ENCODE assay signal across 10 mouse cellular contexts in the genomic region with DNA sequence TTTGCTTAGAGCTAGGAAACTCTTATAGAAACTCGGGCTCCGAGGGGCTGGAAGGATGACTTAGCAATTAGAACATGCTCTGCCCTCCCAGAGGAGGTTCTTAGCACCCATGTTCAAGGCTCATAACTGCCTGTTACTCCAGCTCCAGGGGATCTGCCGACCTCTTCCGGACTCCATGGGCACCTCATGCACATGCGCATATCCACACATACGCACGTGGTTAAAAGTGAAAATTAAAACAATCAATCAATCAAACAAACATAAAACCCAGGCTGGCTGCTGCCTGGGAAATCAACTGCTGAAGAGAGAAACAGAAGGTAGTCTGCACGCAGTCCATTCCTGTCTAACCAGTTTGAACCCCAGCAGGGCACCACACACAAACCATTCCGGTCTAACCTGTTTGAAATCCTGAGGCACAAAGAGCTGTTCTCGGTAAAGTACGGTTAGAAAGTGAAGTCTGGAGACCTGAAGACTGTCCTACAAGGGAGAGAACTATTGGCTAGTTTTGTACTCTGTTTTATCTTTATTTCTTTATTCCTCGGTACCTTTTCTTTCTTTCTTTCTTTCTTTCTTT. TPM values are rescaled to one million over a fixed set of nuclear protein-coding genes. Genes with fewer than 3 reads are reported as not detected.
DNase-seq lines count a peak whose midpoint lies in the region; ATAC-seq and TF ChIP-seq lines count a peak whose summit lies in the region.
"Had no signal": no experiment of that assay in that cellular context is flagged by ENCODE, and none has a peak within 500 bp of the region (broad histone marks: within the 10 kb centered on the region; RNA-seq: fewer than 3 reads in every experiment).

No protein-coding gene starts in this region.

- WGBS in embryonic facial prominence, embryonic 12.5 days, result 51% methylated on average over 12 of the region's 12 CpGs
- WGBS in kidney, embryonic 16.5 days, result 56% methylated on average over 12 of the region's 12 CpGs
- 46% methylated on average over 12 of the region's 12 CpGs for WGBS in lung, embryonic 14.5 days
- 76% methylated on average over 12 of the region's 12 CpGs for WGBS in midbrain, embryonic 13.5 days

- H3K36me3 ChIP-seq in E14TG2a.4 (ENCODE audit: insufficient read depth, low read length), result no peaks in the 10 kb centered on the region
- H3K36me3 ChIP-seq in embryonic facial prominence, embryonic 12.5 days, result no peaks in the 10 kb centered on the region
- H3K36me3 ChIP-seq in kidney, embryonic 16.5 days (ENCODE audit: insufficient read depth, low read length), result no peaks in the 10 kb centered on the region
- no peaks in the 10 kb centered on the region for H3K36me3 ChIP-seq in lung, embryonic 14.5 days (ENCODE audit: insufficient read depth)
- H3K36me3 ChIP-seq in midbrain, embryonic 13.5 days, result no peaks in the 10 kb centered on the region
- H3K36me3 ChIP-seq: heart, embryonic 13.5 days had no signal

- ATAC-seq in embryonic facial prominence, embryonic 12.5 days (ENCODE audit: insufficient number of reproducible peaks, insufficient read depth, low FRiP score, low TSS enrichment), result 0 out of 2 replicates have a peak, but pooled peaks have one; percentile 47
- ATAC-seq in kidney, embryonic 16.5 days (ENCODE audit: low FRiP score, low TSS enrichment), result peak; percentile 82
- peak; percentile 94 for ATAC-seq in lung, embryonic 14.5 days (ENCODE audit: insufficient read depth)
- ATAC-seq in midbrain, embryonic 13.5 days, result no peak
- no peak for ATAC-seq in erythroblast, adult 5-6 weeks (replicated peaks; ENCODE audit: low FRiP score, poor library complexity, severe bottlenecking)

- DNase-seq in lung, embryonic 14.5 days, result peak; percentile 86
- DNase-seq in heart, postnatal 14 days, result no peak
- no peak for DNase-seq in cerebellum, postnatal 10 days

- TF ChIP-seq CTCF in E14TG2a.4 (conservative IDR thresholded peaks at IDR 0.05; ENCODE audit: low read length), result no peak
- TF ChIP-seq CTCF in lung, embryonic 14.5 days (IDR thresholded peaks at IDR 0.05; ENCODE audit: low read depth), result no peak

- H3K27ac ChIP-seq in embryonic facial prominence, embryonic 12.5 days, result no peak overlapping the region
- H3K27ac ChIP-seq in kidney, embryonic 16.5 days (ENCODE audit: low read length), result peak overlapping the region; percentile 76
- H3K27ac ChIP-seq in lung, embryonic 14.5 days (ENCODE audit: low read depth), result peak overlapping the region; percentile 81
- no peak overlapping the region for H3K27ac ChIP-seq in midbrain, embryonic 13.5 days
- H3K27ac ChIP-seq: heart, embryonic 13.5 days; layer of hippocampus, adult 2 months had no signal

- H3K9ac ChIP-seq in embryonic facial prominence, embryonic 12.5 days, result no peak overlapping the region
- H3K9ac ChIP-seq in kidney, embryonic 16.5 days (replicated peaks; ENCODE audit: low read length), result no peak overlapping the region
- no peak overlapping the region for H3K9ac ChIP-seq in lung, embryonic 14.5 days
- no peak overlapping the region for H3K9ac ChIP-seq in midbrain, embryonic 13.5 days (replicated peaks)
- H3K9ac ChIP-seq: heart, embryonic 13.5 days had no signal

- H3K27me3 ChIP-seq in E14TG2a.4 (ENCODE audit: insufficient read depth, low read length), result no peaks in the 10 kb centered on the region
- H3K27me3 ChIP-seq in embryonic facial prominence, embryonic 12.5 days, result no peaks in the 10 kb centered on the region
- no peaks in the 10 kb centered on the region for H3K27me3 ChIP-seq in kidney, embryonic 16.5 days (ENCODE audit: insufficient read depth, low read length)
- H3K27me3 ChIP-seq in lung, embryonic 14.5 days (ENCODE audit: insufficient read depth, low read length), result no peaks in the 10 kb centered on the region
- no peaks in the 10 kb centered on the region for H3K27me3 ChIP-seq in midbrain, embryonic 13.5 days
- H3K27me3 ChIP-seq: heart, embryonic 13.5 days had no signal

- intact Hi-C loops in heart, postnatal 14 days (cut with DNase I), result no loop called here

- no peak overlapping the region for H3K4me2 ChIP-seq in embryonic facial prominence, embryonic 12.5 days (replicated peaks)
- no peak overlapping the region; the same call in 1 of the 2 replicates for H3K4me2 ChIP-seq in kidney, embryonic 16.5 days (replicated peaks; ENCODE audit: low read depth, low read length)
- H3K4me2 ChIP-seq in lung, embryonic 14.5 days, result peak overlapping the region; percentile 29
- H3K4me2 ChIP-seq in midbrain, embryonic 13.5 days (replicated peaks), result no peak overlapping the region
- H3K4me2 ChIP-seq: heart, embryonic 13.5 days had no signal

- H3K4me1 ChIP-seq in E14TG2a.4 (replicated peaks; ENCODE audit: low read depth, low read length), result peaks cover 37% of the 10 kb centered on the region
- no peaks in the 10 kb centered on the region for H3K4me1 ChIP-seq in embryonic facial prominence, embryonic 12.5 days
- no peaks in the 10 kb centered on the region for H3K4me1 ChIP-seq in kidney, embryonic 16.5 days (ENCODE audit: insufficient read depth, low read length)
- no peaks in the 10 kb centered on the region for H3K4me1 ChIP-seq in lung, embryonic 14.5 days (ENCODE audit: insufficient read depth)
- no peaks in the 10 kb centered on the region for H3K4me1 ChIP-seq in midbrain, embryonic 13.5 days (replicated peaks)
- H3K4me1 ChIP-seq: heart, embryonic 13.5 days had no signal

- H3K9me3 ChIP-seq in E14TG2a.4 (ENCODE audit: low read length), result no peaks in the 10 kb centered on the region
- H3K9me3 ChIP-seq in embryonic facial prominence, embryonic 12.5 days, result no peaks in the 10 kb centered on the region
- no peaks in the 10 kb centered on the region for H3K9me3 ChIP-seq in kidney, embryonic 16.5 days (ENCODE audit: low read length)
- H3K9me3 ChIP-seq in lung, embryonic 14.5 days (ENCODE audit: low read depth, low read length), result no peaks in the 10 kb centered on the region
- H3K9me3 ChIP-seq in midbrain, embryonic 13.5 days, result no peaks in the 10 kb centered on the region

- H3K4me3 ChIP-seq in E14TG2a.4 (replicated peaks; ENCODE audit: low read length), result peak overlapping the region; percentile 46
- no peak overlapping the region for H3K4me3 ChIP-seq in embryonic facial prominence, embryonic 12.5 days
- no peak overlapping the region for H3K4me3 ChIP-seq in kidney, embryonic 16.5 days (ENCODE audit: low read length)
- H3K4me3 ChIP-seq in lung, embryonic 14.5 days (ENCODE audit: low read depth, low read length), result no peak overlapping the region
- H3K4me3 ChIP-seq in midbrain, embryonic 13.5 days (replicated peaks), result no peak overlapping the region
- H3K4me3 ChIP-seq: heart, embryonic 13.5 days; layer of hippocampus, adult 2 months had no signal

RNA-seq across cellular contexts. Expression of gene Dstn, which starts 25.2 kb away (rescaled TPM):
- polyA plus RNA-seq in embryonic facial prominence, embryonic 12.5 days (2016; fragmentation: Nextera tagmentation; extraction: Ambion mirVana), result 327 and 332 TPM in 2 replicates
- polyA plus RNA-seq in kidney, embryonic 16.5 days (2015; fragmentation: Nextera tagmentation; extraction: Ambion mirVana), result 437 and 471 TPM in 2 replicates
- 473 and 523 TPM in 2 replicates for polyA plus RNA-seq in lung, embryonic 14.5 days (2014; fragmentation: Nextera tagmentation; extraction: Ambion mirVana)
- 100 to 1,000 TPM; 321 to 347 TPM for total RNA-seq in heart, postnatal 14 days (2021)
- 396 and 425 TPM in 2 replicates for polyA plus RNA-seq in midbrain, embryonic 13.5 days (2015; fragmentation: Nextera tagmentation; extraction: Ambion mirVana)
- total RNA-seq in erythroblast, adult 5-6 weeks (2015; ENCODE audit: low replicate concordance), result 153 and 172 TPM in 2 replicates
- 174 and 176 TPM in 2 replicates for total RNA-seq in erythroblast, adult 5-6 weeks (2017; ENCODE audit: low replicate concordance)

RNA-seq across cellular contexts. Expression of gene Bfsp1, which starts 27.0 kb away (rescaled TPM):
- 2.1 and 2.5 TPM in 2 replicates for polyA plus RNA-seq in embryonic facial prominence, embryonic 12.5 days (2016; fragmentation: Nextera tagmentation; extraction: Ambion mirVana)
- polyA plus RNA-seq in kidney, embryonic 16.5 days (2015; fragmentation: Nextera tagmentation; extraction: Ambion mirVana), result 1.1 and 1.8 TPM in 2 replicates
- polyA plus RNA-seq in lung, embryonic 14.5 days (2014; fragmentation: Nextera tagmentation; extraction: Ambion mirVana), result 1.6 and 2.0 TPM in 2 replicates
- total RNA-seq in heart, postnatal 14 days (2021), result under 1 TPM; 0.27 to 0.38 TPM
- polyA plus RNA-seq in midbrain, embryonic 13.5 days (2015; fragmentation: Nextera tagmentation; extraction: Ambion mirVana), result 1.1 TPM in 2 replicates
- total RNA-seq in erythroblast, adult 5-6 weeks (2015; ENCODE audit: low replicate concordance), result not detected in 2 replicates
- 0.68 TPM in 1 of 2 replicates, not detected in the other for total RNA-seq in erythroblast, adult 5-6 weeks (2017; ENCODE audit: low replicate concordance)

Comparison
In these comparisons a context has a peak if more than half of its experiments do, and no peak if none do; other contexts are left out.
1. ATAC-seq: peak in embryonic facial prominence, embryonic 12.5 days (single experiment), kidney, embryonic 16.5 days (single experiment) and lung, embryonic 14.5 days (single experiment); none in midbrain, embryonic 13.5 days (single experiment) and erythroblast, adult 5-6 weeks (single experiment).
2. H3K27ac ChIP-seq: peak in kidney, embryonic 16.5 days (single experiment) and lung, embryonic 14.5 days (single experiment); none in embryonic facial prominence, embryonic 12.5 days (single experiment) and midbrain, embryonic 13.5 days (single experiment).